Mouse (Mus musculus): ENCODE measurements around the gene Gnb3. TPM values are rescaled to one million over a fixed set of nuclear protein-coding genes. Genes with fewer than 3 reads are reported as not detected.
"Not testable (repeated sequence)": the region's sequence is repeated elsewhere in the genome, so short reads cannot be mapped to it uniquely, and the experiment has no call there.

The Gnb3 gene
- polyA plus RNA-seq, 1 experiment: 3.3 TPM

DNA sequence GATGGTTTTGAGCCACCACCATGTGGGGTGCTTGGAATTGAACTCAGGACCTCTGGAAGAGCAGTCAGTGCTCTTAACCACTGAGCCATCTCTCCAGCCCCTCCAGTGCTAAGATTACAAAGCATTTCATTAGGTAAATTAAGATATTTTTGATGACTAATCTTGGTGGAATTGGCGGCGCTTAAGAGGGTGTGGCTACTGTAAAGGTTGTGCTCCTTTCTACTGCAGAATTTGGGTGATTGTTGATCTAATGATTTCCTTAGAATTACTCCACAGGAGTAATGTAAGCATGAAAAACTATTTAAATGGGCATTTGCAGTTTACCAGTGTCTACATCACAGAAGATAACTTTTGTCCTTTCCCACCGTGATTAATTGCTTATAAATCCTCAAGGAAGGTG lies 35.7 kb downstream of the Gnb3 start:
- H3K4me1 ChIP-seq (ENCODE audit: control insufficient read depth, insufficient read depth, low read length): peaks cover 5% of the 10 kb centered on the region
- no peak overlapping the region for H3K4me3 ChIP-seq (replicated peaks; ENCODE audit: control insufficient read depth, low read depth, low read length)
- TF ChIP-seq POLR2A (IDR thresholded peaks at IDR 0.05; ENCODE audit: borderline replicate concordance, control insufficient read depth, low read depth, low read length) (no peak), CTCF (IDR thresholded peaks at IDR 0.05; ENCODE audit: control insufficient read depth, insufficient read depth, low read length) (no peak)
- 57% methylated on average over 3 of the region's 3 CpGs for WGBS
- H3K27ac ChIP-seq (ENCODE audit: control insufficient read depth, insufficient read depth, low read depth, low read length, poor library complexity): no peak overlapping the region

- not testable (repeated sequence) for H3K4me1 ChIP-seq (ENCODE audit: control insufficient read depth, insufficient read depth, low read length); H3K27ac ChIP-seq (ENCODE audit: control insufficient read depth, insufficient read depth, low read depth, low read length, poor library complexity); H3K4me3 ChIP-seq (replicated peaks; ENCODE audit: control insufficient read depth, low read depth, low read length)
- WGBS: 95% methylated on average over 4 of the region's 4 CpGs
Measured at GRCm38 (mm10) chr6:124803691-124804090, 36.4 kb downstream of the Gnb3 start.

- WGBS: 81% methylated on average over 3 of the region's 3 CpGs
- H3K27ac ChIP-seq (ENCODE audit: control insufficient read depth, insufficient read depth, low read depth, low read length, poor library complexity): no peak overlapping the region
- H3K4me1 ChIP-seq (ENCODE audit: control insufficient read depth, insufficient read depth, low read length): peaks cover 2% of the 10 kb centered on the region
- H3K4me3 ChIP-seq (replicated peaks; ENCODE audit: control insufficient read depth, low read depth, low read length): no peak overlapping the region
- TF ChIP-seq POLR2A (IDR thresholded peaks at IDR 0.05; ENCODE audit: borderline replicate concordance, control insufficient read depth, low read depth, low read length): no peak
- TF ChIP-seq CTCF (IDR thresholded peaks at IDR 0.05; ENCODE audit: control insufficient read depth, insufficient read depth, low read length): no peak
Measured at GRCm38 (mm10) chr6:124803061-124803460, 37.0 kb downstream of the Gnb3 start.

DNA sequence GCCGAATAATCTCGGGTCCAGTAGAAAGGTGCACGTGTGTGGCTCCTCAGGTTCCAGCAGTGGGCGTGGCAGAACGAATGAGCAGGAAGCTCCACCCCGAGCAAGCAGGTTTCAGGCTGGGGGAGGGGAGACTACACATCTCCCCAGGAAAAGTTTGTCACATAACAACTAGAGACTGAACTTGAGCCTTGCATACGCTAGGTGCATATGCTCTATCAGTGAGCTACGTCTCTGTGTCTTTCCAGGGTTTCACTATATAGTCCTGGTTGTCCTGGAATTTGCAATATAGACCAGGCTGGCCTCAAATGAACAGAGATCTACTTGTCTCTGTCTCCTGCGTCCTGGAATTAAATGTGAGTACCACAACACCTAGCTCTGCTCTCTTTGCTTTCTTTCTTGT lies 37.7 kb downstream of the Gnb3 start:
- H3K27ac ChIP-seq (ENCODE audit: control insufficient read depth, insufficient read depth, low read depth, low read length, poor library complexity); H3K4me1 ChIP-seq (ENCODE audit: control insufficient read depth, insufficient read depth, low read length); H3K4me3 ChIP-seq (replicated peaks; ENCODE audit: control insufficient read depth, low read depth, low read length): not testable (repeated sequence)
- 23% methylated on average over 6 of the region's 9 CpGs for WGBS

- WGBS: 76% methylated on average over 2 of the region's 2 CpGs
- Histone ChIP-seq H3K4me1 (ENCODE audit: control insufficient read depth, insufficient read depth, low read length) (no peaks in the 10 kb centered on the region), H3K4me3 (replicated peaks; ENCODE audit: control insufficient read depth, low read depth, low read length) (no peak overlapping the region), H3K27ac (ENCODE audit: control insufficient read depth, insufficient read depth, low read depth, low read length, poor library complexity) (no peak overlapping the region)
- TF ChIP-seq POLR2A (IDR thresholded peaks at IDR 0.05; ENCODE audit: borderline replicate concordance, control insufficient read depth, low read depth, low read length) (no peak), CTCF (IDR thresholded peaks at IDR 0.05; ENCODE audit: control insufficient read depth, insufficient read depth, low read length) (no peak)
Measured at GRCm38 (mm10) chr6:124796200-124796599, 43.9 kb downstream of the Gnb3 start.

DNA sequence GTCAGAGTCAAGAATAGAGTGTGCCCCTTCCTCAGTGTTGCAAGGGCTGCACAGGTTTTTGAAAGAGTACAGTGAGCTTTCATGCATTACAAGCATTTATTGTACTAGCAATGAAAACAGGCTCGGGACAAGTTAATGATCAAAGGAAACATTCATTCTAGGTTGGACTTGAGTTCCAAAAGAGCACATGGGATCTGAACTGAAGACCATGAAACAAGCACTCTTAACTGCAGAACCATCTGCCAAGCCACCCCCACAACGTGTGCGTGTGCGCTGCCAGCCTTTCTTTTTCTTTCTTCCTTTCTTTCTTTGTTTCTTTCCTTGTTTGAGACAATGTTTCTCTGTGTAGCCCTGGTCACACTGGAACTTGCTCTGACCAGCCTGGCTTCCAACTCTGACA lies 44.3 kb downstream of the Gnb3 start:
- TF ChIP-seq CTCF (IDR thresholded peaks at IDR 0.05; ENCODE audit: control insufficient read depth, insufficient read depth, low read length): no peak
- no peak for TF ChIP-seq POLR2A (IDR thresholded peaks at IDR 0.05; ENCODE audit: borderline replicate concordance, control insufficient read depth, low read depth, low read length)
- Histone ChIP-seq H3K27ac (ENCODE audit: control insufficient read depth, insufficient read depth, low read depth, low read length, poor library complexity) (no peak overlapping the region), H3K4me1 (ENCODE audit: control insufficient read depth, insufficient read depth, low read length) (no peaks in the 10 kb centered on the region), H3K4me3 (replicated peaks; ENCODE audit: control insufficient read depth, low read depth, low read length) (no peak overlapping the region)
- WGBS: 89% methylated on average over 4 of the region's 4 CpGs

DNA sequence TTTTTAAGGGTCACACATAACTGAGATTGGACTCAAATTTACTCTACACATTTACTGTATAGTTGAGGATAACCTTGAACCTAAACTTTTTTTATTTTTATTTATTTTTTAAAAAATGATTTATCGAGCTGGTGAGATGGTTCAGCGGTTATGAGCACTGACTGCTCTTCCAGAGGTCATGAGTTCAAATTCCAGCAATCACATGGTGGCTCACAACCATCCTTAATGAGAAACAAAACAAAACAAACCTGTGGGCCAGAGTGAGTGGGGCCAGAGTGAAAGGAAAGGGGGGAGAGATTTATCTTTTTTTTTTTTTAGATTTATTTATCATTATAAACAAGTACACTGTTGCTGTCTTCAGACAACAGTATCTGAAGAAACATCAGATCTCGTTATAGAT lies 48.2 kb downstream of the Gnb3 start:
- TF ChIP-seq CTCF (IDR thresholded peaks at IDR 0.05; ENCODE audit: control insufficient read depth, insufficient read depth, low read length) (no peak), POLR2A (IDR thresholded peaks at IDR 0.05; ENCODE audit: borderline replicate concordance, control insufficient read depth, low read depth, low read length) (no peak)
- Histone ChIP-seq H3K4me3 (replicated peaks; ENCODE audit: control insufficient read depth, low read depth, low read length) (no peak overlapping the region), H3K27ac (ENCODE audit: control insufficient read depth, insufficient read depth, low read depth, low read length, poor library complexity) (no peak overlapping the region), H3K4me1 (ENCODE audit: control insufficient read depth, insufficient read depth, low read length) (no peaks in the 10 kb centered on the region)
- 82% methylated on average over 3 of the region's 3 CpGs for WGBS

DNA sequence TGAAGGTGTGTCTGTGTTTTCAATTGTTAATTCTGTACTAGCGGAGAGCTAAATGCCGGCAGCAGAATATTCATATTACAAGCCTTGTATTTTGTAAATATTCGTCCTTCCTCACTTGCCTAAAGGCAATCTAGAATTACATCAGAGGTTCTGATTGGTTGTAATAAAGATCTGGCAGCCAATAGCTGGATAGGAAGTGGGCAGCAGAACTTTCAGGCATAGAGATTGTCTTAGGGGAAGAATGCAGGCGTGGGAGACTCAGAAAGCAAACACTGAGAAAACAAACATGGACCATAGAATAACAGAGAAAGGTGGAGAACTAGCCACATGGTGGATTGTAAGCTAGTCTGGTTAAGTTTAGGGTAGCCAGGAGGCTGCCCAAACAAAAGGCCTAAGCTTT lies 50.0 kb downstream of the Gnb3 start:
- H3K27ac ChIP-seq (ENCODE audit: control insufficient read depth, insufficient read depth, low read depth, low read length, poor library complexity): no peak overlapping the region
- H3K4me1 ChIP-seq (ENCODE audit: control insufficient read depth, insufficient read depth, low read length): no peaks in the 10 kb centered on the region
- TF ChIP-seq CTCF (IDR thresholded peaks at IDR 0.05; ENCODE audit: control insufficient read depth, insufficient read depth, low read length) (no peak), POLR2A (IDR thresholded peaks at IDR 0.05; ENCODE audit: borderline replicate concordance, control insufficient read depth, low read depth, low read length) (no peak)
- no peak overlapping the region for H3K4me3 ChIP-seq (replicated peaks; ENCODE audit: control insufficient read depth, low read depth, low read length)
- WGBS: 55% methylated on average over 4 of the region's 4 CpGs

- whole genome bisulfite sequencing: 78% methylated on average over 4 of the region's 4 CpGs
- TF ChIP-seq CTCF (IDR thresholded peaks at IDR 0.05; ENCODE audit: control insufficient read depth, insufficient read depth, low read length) (no peak), POLR2A (IDR thresholded peaks at IDR 0.05; ENCODE audit: borderline replicate concordance, control insufficient read depth, low read depth, low read length) (no peak)
- no peak overlapping the region for H3K4me3 ChIP-seq (replicated peaks; ENCODE audit: control insufficient read depth, low read depth, low read length)
- H3K27ac ChIP-seq (ENCODE audit: control insufficient read depth, insufficient read depth, low read depth, low read length, poor library complexity): no peak overlapping the region
- no peaks in the 10 kb centered on the region for H3K4me1 ChIP-seq (ENCODE audit: control insufficient read depth, insufficient read depth, low read length)
Measured at GRCm38 (mm10) chr6:124789519-124789918, 50.6 kb downstream of the Gnb3 start.

Data from bone marrow, adult 2 months (tissue).